Mouse (Mus musculus): Measurements from ENCODE around the gene Sec16a. TPM values are rescaled to one million over a fixed set of nuclear protein-coding genes. Genes with fewer than 3 reads are reported as not detected.

Sec16a gene
- polyA plus RNA-seq (2012), result 28.0 and 33.0 TPM in 2 replicates

- no peak for TF ChIP-seq GATA1 (IDR thresholded peaks at IDR 0.05; ENCODE audit: low read length)
These were observed at the start of gene Sec16a for GRCm38 (mm10) chr2:26444946-26445665. Gene Sec16a (minus strand): TSS chr2:26445216.

DNA sequence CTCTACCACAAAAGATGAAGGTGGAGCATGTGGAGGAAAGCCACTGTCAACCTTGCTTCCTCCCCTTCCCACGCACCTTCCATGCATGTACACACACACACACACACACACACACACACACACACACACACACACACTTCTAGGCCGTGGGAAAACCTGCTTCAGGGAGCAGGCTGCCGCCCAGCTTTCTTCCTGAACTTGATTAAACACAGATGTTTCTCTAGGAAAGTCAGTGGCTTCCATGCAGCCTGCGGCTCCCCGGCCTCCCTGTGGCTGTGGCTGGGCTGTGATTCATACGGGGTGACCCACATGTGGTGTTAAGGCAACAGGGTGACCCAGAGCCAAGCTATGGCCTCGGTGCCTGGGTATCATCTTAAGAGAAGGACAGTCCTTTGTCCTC lies 49.4 kb upstream of the Sec16a start:
- TF ChIP-seq GATA1 (IDR thresholded peaks at IDR 0.05; ENCODE audit: low read length), result no peak

DNA sequence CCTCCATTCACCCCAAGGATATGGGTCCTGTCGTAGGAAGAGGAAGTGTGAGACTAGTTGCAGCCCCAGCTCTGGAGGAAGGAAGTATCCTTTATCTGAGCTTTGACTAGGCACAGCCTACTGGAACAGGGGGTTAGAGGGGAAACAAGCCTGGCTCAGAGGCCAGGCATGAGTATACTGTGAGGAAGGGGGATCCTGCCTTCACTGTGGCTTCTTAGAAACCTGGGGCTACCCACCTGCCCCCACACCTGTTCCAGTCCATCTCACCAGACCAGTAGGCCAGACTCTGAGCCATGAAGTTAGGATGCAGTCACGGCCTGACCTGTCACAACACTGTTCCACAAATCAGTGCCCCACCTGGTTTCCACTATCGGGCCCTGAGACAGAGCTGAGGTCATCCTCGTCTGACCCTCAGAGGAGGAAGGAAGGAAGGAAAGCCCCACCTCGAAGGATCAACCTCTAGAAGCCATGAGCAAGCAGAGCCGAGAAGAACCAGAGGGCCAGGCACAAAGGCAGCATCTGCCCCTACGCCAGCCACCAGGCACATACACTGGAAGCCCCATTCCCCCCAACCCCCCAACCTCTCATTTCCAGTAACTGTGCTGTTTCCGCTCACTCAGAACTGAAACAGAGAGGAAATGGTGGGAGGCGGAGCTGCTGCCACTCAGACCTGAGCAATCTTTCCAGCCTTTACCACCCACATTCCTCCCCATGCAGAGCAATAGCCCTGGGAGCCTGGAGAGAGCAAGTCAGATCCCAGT lies 48.2 kb upstream of the Sec16a start:
- TF ChIP-seq GATA1 (IDR thresholded peaks at IDR 0.05; ENCODE audit: low read length), result no peak

GRCm38 (mm10) chr2:26490760-26491301 lies 45.8 kb upstream of the Sec16a start:
- no peak for TF ChIP-seq GATA1 (IDR thresholded peaks at IDR 0.05; ENCODE audit: low read length)

DNA sequence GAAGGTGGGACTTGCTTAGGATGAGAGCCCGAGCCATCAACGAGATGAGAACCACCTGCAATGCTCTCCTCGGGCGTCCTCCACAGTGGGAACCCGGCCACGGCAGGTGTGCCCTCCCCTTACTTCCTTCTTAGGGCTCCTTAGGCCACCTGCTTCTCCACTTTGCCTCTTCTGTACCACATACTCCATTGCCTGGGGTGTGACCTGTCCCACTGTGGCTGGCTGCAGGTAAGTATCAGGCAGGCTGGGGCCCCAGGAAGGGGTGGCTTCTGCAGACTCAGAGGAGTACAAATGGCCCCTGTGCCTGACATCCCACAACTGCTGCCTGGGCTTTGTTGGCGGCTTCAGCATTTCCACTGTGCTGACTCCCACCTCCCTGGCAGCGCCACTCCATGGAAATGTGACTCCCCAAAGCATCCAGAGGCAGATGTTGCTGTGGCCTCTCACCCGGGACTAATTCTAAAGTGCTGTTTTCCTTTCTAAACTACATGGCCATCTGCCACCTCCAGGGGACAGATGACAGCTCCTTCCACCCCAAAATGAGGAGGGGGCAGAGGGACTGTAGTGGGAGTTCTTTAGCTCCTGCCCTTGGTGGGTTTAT lies 43.6 kb upstream of the Sec16a start:
- TF ChIP-seq GATA1 (IDR thresholded peaks at IDR 0.05; ENCODE audit: low read length), result no peak

GRCm38 (mm10) chr2:26487322-26488021 lies 42.5 kb upstream of the Sec16a start:
- TF ChIP-seq GATA1 (IDR thresholded peaks at IDR 0.05; ENCODE audit: low read length), result no peak

- TF ChIP-seq GATA1 (IDR thresholded peaks at IDR 0.05; ENCODE audit: low read length), result no peak
These were observed 41.9 kb upstream of the Sec16a start for GRCm38 (mm10) chr2:26486835-26487321.

DNA sequence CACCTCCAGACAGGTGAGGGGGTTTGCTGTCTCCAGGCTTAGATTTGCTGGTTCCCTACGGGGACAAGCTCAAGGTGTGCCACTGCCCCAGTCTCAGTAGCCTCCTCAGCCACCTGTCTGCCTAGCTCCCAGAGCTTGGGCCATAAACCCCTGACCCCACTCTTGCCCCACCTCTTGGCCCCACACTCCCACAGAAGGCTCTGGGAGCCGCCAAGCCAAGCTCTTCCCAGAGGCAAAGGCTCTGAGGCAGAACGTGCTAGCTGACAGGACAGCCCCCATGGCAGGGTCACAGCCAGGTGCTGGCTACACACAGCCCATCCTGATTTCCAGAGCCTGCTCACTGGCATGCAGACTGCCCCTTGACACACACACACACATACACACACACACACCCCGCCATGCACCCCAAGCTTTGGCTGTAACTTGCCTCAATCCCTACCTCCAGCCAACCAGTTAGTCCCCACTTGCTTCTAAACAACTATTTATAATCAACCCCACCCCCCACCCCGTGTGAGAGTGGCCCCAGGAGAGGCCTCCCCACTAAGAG lies 41.3 kb upstream of the Sec16a start:
- no peak for TF ChIP-seq GATA1 (IDR thresholded peaks at IDR 0.05; ENCODE audit: low read length)

DNA sequence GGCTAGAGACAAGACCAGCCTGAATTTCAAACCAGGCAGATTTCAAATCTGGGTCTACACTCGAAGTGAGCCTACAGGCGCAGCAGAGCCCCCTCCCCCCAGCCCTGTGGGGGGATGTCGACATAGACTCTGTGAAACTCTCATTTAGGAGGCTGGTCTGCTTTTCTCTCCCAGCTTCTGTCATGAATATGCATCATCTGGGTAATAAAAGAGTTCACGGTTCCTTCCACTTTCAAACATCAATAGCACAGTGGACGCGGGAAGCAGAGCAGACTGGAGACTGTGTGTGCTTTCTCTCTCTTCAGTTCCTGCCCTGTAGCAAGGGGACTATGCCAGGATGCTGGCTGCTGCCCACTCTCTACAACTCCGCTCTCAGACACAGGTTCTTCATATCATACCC lies 40.7 kb upstream of the Sec16a start:
- TF ChIP-seq GATA1 (IDR thresholded peaks at IDR 0.05; ENCODE audit: low read length), result no peak

GRCm38 (mm10) chr2:26485278-26485677 lies 40.3 kb upstream of the Sec16a start:
- TF ChIP-seq GATA1 (IDR thresholded peaks at IDR 0.05; ENCODE audit: low read length), result no peak

- TF ChIP-seq GATA1 (IDR thresholded peaks at IDR 0.05; ENCODE audit: low read length), result no peak
These were observed 39.2 kb upstream of the Sec16a start for GRCm38 (mm10) chr2:26484169-26484568.

GRCm38 (mm10) chr2:26483230-26483869 lies 38.3 kb upstream of the Sec16a start:
- TF ChIP-seq GATA1 (IDR thresholded peaks at IDR 0.05; ENCODE audit: low read length), result no peak

DNA sequence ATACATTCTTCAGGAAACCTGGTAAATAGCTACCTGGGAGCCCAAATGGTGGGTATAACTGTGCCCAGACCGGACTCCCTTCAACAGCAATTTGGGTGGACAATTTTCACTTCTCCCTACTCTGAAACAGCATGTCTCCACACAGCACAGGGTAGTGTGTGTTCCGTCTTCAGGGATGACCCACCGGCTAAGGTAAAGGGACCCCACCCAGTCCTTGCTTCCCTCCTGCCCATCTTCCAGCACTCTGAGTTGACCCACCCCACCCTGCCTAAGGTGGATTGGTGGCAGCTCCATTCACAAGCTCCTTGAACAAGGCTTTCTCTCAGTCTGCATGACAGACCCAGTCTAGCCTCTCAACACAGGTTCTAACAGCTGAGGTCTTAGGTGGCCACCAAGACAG lies 37.8 kb upstream of the Sec16a start:
- no peak for TF ChIP-seq GATA1 (IDR thresholded peaks at IDR 0.05; ENCODE audit: low read length)

GRCm38 (mm10) chr2:26481724-26482495 lies 36.9 kb upstream of the Sec16a start:
- no peak for TF ChIP-seq GATA1 (IDR thresholded peaks at IDR 0.05; ENCODE audit: low read length)

All from G1E-ER4 (cell line).